Mouse (Mus musculus) kidney, adult 2 months (tissue): ENCODE data around the gene Hes5. TPM values are rescaled to one million over a fixed set of nuclear protein-coding genes. Genes with fewer than 3 reads are reported as not detected.

Experiments used
- DNase-seq: peaks from one replicate; pipeline ENCODE4 v3.0.0; 2021
- H3K27ac ChIP-seq: fragments of 200-500 bp; 2 replicates; pipeline ENCODE4 v1.5.1; 2012; ENCODE audit warnings: low read depth, low read length, control low read depth, inconsistent platforms; ENCODE audit not compliant: insufficient read depth
- H3K27me3 ChIP-seq: fragments of 200-500 bp; replicated peaks from 2 replicates; pipeline ENCODE4 v1.6.1; 2012; ENCODE audit warnings: mild to moderate bottlenecking, moderate library complexity, low read length, inconsistent platforms; ENCODE audit not compliant: control insufficient read depth, insufficient read depth
- H3K36me3 ChIP-seq: fragments of 200-500 bp; 2 replicates; pipeline ENCODE4 v1.6.1; 2012; ENCODE audit warnings: mild to moderate bottlenecking, moderate library complexity, low read length, inconsistent platforms; ENCODE audit not compliant: control insufficient read depth, insufficient read depth
- H3K4me1 ChIP-seq: fragments of 200-500 bp; 2 replicates; pipeline ENCODE4 v1.6.1; 2011; ENCODE audit warnings: low read length; ENCODE audit not compliant: control insufficient read depth, insufficient read depth
- H3K4me3 ChIP-seq: fragments of 200-500 bp; 2 replicates; pipeline ENCODE4 v1.5.1; 2011; ENCODE audit warnings: mild to moderate bottlenecking, low read depth, low read length, control low read depth; ENCODE audit not compliant: insufficient read depth
- CTCF ChIP-seq: fragments of 200-500 bp; conservative IDR thresholded peaks from 2 replicates; pipeline ENCODE4 v1.5.1; 2011; ENCODE audit warnings: low read depth, mild to moderate bottlenecking, control low read depth, low read length, moderate library complexity, mixed read lengths; ENCODE audit not compliant: insufficient read depth, insufficient read length
- POLR2A ChIP-seq: fragments of 200-500 bp; IDR thresholded peaks from one replicate; pipeline ENCODE4 v1.6.1; 2011; ENCODE audit warnings: low read depth, low read length, control low read depth
- WGBS: fragments of 180-500 bp; shearing (Covaris S2); methylation state at CpG from one replicate; pipeline ENCODE4 v1.1.7; 2018; 5-methylcytosine and 5-hydroxymethylcytosine counted together
- polyA plus RNA-seq: library from polyadenylated mRNA; depleted of rRNA; stranded (reverse); fragments of >200 nt; gene quantifications from 2 replicates; pipeline ENCODE4 v1.2.3, GENCODE M21; 2012

Hes5 gene
- polyA plus RNA-seq, 1 experiment, result not detected

DNA sequence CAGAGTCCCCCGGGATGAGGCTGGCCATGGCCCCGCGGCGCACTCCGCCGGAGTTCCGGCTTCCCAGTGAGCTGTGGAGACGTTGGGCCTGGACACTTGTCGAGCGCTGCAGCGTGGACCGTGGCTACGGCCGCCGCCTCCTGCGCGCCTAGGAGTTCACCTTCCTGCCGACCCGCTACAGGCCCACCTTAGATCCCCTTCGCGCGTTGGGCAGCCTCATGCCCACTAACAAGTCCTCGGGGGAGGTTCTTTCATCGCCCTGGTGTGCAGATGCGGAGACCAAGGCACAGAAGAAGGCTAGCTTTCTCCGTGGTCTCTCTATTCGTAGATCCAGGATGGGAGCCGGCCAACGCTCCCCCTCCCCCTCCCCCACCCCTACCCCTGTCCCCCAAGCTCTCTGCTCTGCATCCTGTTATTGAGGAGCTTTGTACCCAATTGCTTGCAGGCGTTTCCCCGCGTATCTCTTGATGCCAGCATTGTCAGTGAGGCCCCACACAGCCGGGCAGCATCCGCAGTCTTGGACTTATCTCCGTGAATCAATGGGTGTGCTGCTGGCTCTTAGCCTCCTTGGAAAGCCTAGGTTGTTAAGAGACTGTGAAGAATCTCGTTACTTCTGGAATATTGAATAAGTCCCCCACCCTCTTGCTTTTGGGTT, 4.0 kb downstream of the Hes5 start:
- DNase-seq, result no peak
- H3K36me3 ChIP-seq, result 0 out of 2 replicates have a peak, but pooled peaks cover 3% of the 10 kb centered on the region
- 1% methylated on average over 36 of the region's 36 CpGs for WGBS
- peaks cover 5% of the 10 kb centered on the region; the same call in 1 of the 2 replicates for H3K27me3 ChIP-seq
- peak overlapping the region; percentile 74 for H3K4me3 ChIP-seq
- TF ChIP-seq POLR2A, result no peak
- no peak for TF ChIP-seq CTCF
- peaks cover 5% of the 10 kb centered on the region; the same call in 1 of the 2 replicates for H3K4me1 ChIP-seq
- 0 out of 2 replicates have a peak overlapping the region, but pooled peaks have one; percentile 5 for H3K27ac ChIP-seq

DNA sequence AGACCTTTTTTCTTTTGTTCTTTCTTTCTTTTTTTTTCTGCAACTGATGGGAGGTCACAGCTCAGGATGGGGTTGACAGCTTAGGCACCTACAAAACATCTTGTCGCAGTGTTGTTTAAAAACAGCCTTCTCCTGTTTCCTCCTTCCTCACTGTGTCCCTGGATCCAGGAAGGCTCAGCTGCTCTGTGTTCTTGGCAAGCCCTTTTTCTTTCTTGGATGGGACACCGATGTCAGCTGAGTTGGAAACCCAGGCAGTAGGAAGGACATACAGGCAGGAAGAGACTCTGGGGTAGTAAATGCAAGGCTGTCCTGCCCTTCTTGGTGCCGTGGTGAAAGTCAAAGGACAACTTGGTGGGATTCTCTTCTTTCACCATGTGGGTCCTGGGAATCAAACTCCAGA, 5.1 kb downstream of the Hes5 start:
- Histone ChIP-seq H3K36me3 (peaks cover 7% of the 10 kb centered on the region; the same call in 1 of the 2 replicates), H3K4me1 (peaks cover 5% of the 10 kb centered on the region; the same call in 1 of the 2 replicates), H3K27me3 (peaks cover 3% of the 10 kb centered on the region; the same call in 1 of the 2 replicates), H3K27ac (no peak overlapping the region), H3K4me3 (no peak overlapping the region)
- no peak for TF ChIP-seq POLR2A
- no peak for TF ChIP-seq CTCF
- WGBS, result 52% methylated on average over 3 of the region's 3 CpGs
- peak; percentile 46 for DNase-seq

DNA sequence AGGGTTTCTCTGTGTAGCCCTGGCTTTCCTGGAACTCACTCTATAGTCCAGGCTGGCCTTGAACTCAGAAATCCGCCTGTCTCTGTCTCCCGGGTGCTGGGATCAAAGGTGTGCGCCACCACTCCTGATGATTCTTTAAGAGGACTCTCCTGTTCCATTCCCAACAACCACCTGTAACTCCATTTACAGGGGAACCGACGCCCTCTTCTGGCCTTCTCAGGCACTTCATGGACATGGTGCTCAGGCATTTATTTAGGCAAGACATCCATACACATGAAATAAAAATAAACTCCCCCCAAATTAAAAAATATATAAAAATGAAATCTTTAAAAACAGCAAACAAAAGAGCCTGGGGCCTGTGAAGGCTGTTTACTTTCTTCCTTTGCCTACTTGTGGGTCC, 6.5 kb downstream of the Hes5 start:
- WGBS, result 68% methylated on average over 5 of the region's 5 CpGs
- Histone ChIP-seq H3K27ac (no peak overlapping the region), H3K36me3 (peaks cover 7% of the 10 kb centered on the region; the same call in 1 of the 2 replicates), H3K27me3 (no peaks in the 10 kb centered on the region), H3K4me1 (peaks cover 5% of the 10 kb centered on the region; the same call in 1 of the 2 replicates), H3K4me3 (no peak overlapping the region)
- TF ChIP-seq POLR2A (no peak), CTCF (peak; percentile 47)
- peak; percentile 59 for DNase-seq

GRCm38 (mm10) chr4:154972546-154972945, 11.8 kb downstream of the Hes5 start:
- Histone ChIP-seq H3K27ac (no peak overlapping the region), H3K4me3 (no peak overlapping the region), H3K4me1 (no peaks in the 10 kb centered on the region), H3K27me3 (no peaks in the 10 kb centered on the region), H3K36me3 (peaks cover 7% of the 10 kb centered on the region; the same call in 1 of the 2 replicates)
- TF ChIP-seq CTCF (no peak), POLR2A (no peak)
- DNase-seq, result no peak
- 95% methylated on average over 12 of the region's 12 CpGs for WGBS

DNA sequence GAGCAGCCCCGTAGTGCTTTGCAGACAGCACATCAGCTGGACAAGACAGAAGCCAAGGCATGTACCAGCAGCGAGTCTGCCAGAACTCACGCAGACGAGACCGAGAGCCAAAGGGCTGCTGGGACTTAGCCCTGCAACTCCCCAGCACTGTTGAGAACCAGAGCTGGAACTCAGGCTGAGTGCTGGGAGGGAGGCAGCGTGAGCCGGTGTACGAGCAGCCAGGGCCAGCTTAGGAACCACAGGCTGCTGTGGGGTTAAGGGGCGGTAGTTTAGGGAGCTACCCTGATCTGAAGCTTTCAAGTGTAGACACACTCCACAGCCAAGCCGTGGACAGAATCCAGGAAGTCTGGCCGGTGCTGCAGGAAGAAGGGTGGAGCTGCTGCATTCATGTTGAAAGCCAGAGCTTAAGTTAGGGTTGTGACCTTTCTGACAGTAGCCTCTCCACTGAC, 13.5 kb downstream of the Hes5 start:
- Histone ChIP-seq H3K27me3 (no peaks in the 10 kb centered on the region), H3K4me1 (no peaks in the 10 kb centered on the region), H3K36me3 (peaks cover 7% of the 10 kb centered on the region), H3K27ac (no peak overlapping the region), H3K4me3 (no peak overlapping the region)
- WGBS, result 73% methylated on average over 11 of the region's 11 CpGs
- peak; percentile 62 for DNase-seq
- TF ChIP-seq POLR2A (no peak), CTCF (no peak)

- Histone ChIP-seq H3K4me3 (no peak overlapping the region), H3K36me3 (no peaks in the 10 kb centered on the region; the same call in 1 of the 2 replicates), H3K27me3 (no peaks in the 10 kb centered on the region), H3K4me1 (no peaks in the 10 kb centered on the region), H3K27ac (no peak overlapping the region)
- 97% methylated on average over 4 of the region's 4 CpGs for WGBS
- TF ChIP-seq POLR2A, result no peak
- TF ChIP-seq CTCF, result peak; percentile 44
- DNase-seq, result no peak
Observed at GRCm38 (mm10) chr4:154980110-154980509, 19.4 kb downstream of the Hes5 start.

- no peaks in the 10 kb centered on the region for H3K27me3 ChIP-seq
- WGBS, result 84% methylated on average over 6 of the region's 6 CpGs
- no peaks in the 10 kb centered on the region; the same call in 1 of the 2 replicates for H3K36me3 ChIP-seq
- no peak overlapping the region for H3K4me3 ChIP-seq
- TF ChIP-seq POLR2A, result no peak
- no peak for DNase-seq
- no peaks in the 10 kb centered on the region for H3K4me1 ChIP-seq
- no peak overlapping the region for H3K27ac ChIP-seq
Observed at GRCm38 (mm10) chr4:154981076-154981475, 20.4 kb downstream of the Hes5 start.
